Mouse (Mus musculus): ENCODE results near the gene Emg1.

DNA sequence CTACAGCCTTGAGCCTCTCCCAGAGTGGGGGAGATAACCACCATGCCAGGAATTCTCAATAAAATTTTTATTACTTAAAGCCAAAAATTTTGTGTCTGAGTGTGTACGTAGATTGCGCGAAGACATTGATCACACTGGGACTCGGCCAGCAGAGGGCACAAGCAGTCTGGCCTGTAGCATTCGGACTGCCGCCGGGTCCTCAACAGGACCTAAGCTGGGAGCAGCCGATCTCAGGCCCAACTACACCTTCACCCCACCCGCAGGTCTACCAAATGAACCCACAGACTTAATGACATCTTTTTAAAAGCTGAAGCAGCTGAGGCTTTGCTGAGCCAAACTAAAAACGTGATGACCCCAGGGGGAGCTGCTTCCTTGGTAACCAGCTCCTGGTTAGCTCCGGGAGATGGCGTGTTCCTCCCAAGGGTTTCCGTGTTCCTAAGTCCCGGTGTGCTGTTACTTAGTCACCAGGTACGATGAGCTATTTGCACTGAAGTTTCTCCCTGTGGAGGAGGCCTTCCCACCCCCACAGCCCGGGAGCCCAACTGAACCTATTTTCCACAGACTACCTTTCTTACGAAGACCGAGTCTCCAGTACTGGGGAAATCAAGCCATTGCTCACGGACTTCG lies 5.0 kb upstream of the Emg1 start:
- TF ChIP-seq CTCF (IDR thresholded peaks at IDR 0.05; ENCODE audit: low read depth, low read length) (no peak), POLR2AphosphoS5 (IDR thresholded peaks at IDR 0.05; ENCODE audit: insufficient replicate concordance, low read depth, low read length) (peak; percentile 19; the same call in 1 of the 2 replicates), TAL1 (conservative IDR thresholded peaks at IDR 0.05; ENCODE audit: low read depth, low read length) (no peak), GATA2 (IDR thresholded peaks at IDR 0.05; ENCODE audit: borderline replicate concordance, low read depth, low read length) (no peak), GATA1 (IDR thresholded peaks at IDR 0.05; ENCODE audit: borderline replicate concordance, low read length) (no peak)
